Mouse (Mus musculus) cerebellum, postnatal 25 days (tissue): ENCODE data around the gene Slc2a6.

Experiments used
- DNase-seq, 2 experiments: peaks; one replicate each; pipeline ENCODE4 v3.0.0; 2021; ENCODE audit warnings: mixed read lengths in 2 of 2

The Slc2a6 gene

DNA sequence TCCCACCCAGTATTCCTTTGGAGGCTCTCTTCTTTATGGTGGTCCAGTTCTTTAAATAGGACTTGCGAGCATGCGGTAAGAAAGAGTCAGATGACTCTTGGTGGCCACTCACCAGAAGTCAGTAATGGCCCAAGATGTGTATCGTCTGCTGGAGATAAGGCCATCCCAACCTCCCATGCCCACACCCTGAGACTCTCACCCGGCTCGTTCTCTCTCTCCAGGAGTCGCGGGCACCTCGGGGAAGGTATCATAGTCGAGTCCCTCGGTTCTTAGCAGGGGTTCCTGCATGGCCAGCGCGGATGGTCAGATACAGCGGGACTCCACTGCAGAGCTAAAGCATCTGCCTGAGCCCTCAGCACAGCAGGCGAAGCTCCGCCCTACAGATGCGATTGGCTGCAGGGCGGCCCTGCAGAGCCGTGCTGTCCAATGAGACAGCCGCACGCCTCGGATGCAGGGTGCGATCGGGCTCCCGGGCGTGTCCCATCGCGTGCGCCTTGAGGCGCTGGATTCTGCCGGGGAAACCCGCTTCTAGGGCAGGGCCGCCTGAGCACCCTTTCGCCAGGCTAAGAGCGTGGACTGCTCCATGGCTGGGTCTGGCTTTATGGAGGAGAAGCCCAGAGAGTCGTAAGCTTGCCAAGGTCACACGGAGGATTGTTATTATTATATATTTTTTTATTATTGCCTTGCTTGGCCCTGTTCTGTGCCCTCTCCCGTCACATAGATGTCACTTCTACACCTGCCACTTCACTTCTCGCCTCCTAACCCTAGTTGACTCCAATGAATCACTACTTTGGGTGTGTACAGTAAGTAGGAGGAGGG, at the start of gene Slc2a6:
Gene Slc2a6, minus strand, starts transcription at position 381 of the 819 bp plus-strand sequence.
- DNase-seq = peak; percentile 93 to 96

GRCm38 (mm10) chr2:27075485-27075884, 47.7 kb upstream of the Slc2a6 start:
- peak; percentile 58 to 76 for DNase-seq

DNA sequence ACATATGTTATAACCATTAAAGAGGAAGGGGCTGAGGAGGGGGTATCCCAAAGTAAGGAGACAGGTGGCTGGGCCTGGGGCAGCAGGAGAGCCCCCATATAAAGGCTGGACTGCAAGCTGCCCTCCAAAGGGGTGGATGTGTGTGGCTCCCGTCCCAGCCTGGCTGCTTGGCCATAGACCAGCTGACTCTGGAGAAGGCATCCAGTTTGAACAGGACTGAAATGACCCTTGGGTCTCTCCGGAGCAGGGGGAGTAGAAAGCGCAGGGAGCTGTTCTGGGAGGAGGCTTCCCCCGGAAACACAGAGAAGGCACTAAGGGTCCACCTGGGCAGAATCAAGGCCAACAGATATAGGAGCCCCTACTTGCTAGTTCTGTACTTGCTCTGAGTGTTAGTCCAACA, 47.0 kb upstream of the Slc2a6 start:
- no peak for DNase-seq

DNA sequence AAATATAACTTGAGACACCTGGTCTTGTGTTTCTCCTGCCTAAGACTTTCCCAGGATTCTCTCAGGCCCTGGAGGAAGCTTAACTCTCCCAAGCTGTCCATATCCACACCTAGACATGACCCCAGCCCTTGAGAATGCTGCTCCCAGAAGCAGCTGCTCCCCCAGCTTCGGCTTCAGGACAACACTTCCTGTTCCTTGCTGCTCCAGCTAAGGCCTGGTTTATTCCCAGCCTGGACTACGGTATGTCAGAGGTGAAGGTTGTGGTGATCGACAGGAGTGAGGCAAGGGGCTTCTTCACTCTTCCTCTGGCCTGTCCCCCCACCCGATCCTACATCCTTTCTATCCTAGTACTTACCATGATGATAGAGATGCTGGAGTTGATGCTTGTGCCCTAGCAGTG, 45.6 kb upstream of the Slc2a6 start:
- DNase-seq = no peak

- DNase-seq = no peak
Measured at GRCm38 (mm10) chr2:27071978-27072377, 44.2 kb upstream of the Slc2a6 start, which contains the start of gene Mymk. Gene Mymk (minus strand): TSS chr2:27072179.

- DNase-seq = peak in 1 of 2 experiments; percentile 52
Measured at GRCm38 (mm10) chr2:27071137-27071536, 43.3 kb upstream of the Slc2a6 start.

DNA sequence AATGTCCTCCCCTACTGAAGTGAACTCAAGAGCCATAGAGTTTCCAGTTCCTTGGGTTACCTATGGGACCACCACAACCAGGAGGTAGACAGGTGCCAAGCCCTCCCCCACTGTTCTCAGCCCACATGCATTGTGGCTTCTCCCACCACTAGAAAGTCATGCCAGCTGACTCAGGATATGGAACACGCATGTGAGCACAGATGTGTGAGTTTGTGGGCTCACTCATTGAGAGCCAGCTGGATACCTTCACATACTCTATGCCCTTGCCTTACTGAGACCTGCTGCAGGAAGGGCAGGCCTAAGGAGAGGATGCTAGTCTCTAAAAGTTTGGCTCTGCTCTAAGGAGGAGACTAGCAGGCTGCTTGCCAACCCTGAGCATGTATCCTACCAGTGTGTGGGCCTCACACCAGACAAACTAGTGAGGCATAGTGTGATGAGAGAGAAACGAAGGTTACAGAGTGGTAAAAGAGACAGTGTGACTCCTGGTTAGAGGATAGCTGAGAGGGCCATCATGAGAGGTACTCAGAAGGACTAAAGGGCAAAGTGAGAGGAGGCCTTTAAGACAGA, 42.5 kb upstream of the Slc2a6 start:
- no peak for DNase-seq

GRCm38 (mm10) chr2:27069646-27070045, 41.8 kb upstream of the Slc2a6 start:
- DNase-seq = no peak

DNA sequence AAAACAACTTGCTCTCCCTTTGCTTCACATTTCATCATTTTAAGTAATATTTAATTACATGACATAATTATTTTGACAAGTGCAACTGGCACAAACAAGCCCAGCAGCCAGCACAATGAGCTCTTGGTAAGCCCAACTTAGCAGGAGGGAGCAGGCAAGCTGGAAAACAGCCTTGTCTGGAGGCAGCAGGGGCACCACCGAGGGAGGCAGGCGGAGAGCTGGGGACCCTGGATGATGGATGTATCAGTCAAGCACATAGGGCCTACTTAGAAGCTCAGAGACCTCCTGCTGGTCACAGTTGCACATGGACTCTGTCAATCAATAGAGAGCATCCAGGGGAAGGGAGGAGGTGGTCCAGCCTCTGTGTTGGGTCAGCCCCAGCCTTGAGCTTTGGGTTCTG, 40.2 kb upstream of the Slc2a6 start:
- no peak for DNase-seq

DNA sequence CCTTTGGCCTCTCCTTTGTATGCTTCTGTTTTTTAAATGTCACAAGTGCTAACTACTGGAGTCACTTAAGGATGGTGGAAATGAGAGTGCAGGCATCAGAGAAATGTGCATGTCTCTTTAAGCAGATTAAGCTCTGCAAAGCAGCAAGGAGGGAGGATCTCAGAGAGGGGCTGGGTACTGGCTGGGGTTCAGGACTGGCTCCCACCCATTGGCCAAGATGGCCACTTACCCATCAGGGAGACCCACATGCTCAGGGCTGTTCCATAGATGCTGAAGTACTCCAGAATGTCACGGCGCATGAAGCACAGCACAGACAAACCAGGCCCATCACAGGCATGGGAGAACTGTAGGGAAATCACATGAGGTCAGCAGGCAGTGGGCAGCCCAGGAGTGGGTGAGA, 39.3 kb upstream of the Slc2a6 start:
- no peak for DNase-seq

GRCm38 (mm10) chr2:27059187-27059586, 31.4 kb upstream of the Slc2a6 start:
- DNase-seq = no peak

DNA sequence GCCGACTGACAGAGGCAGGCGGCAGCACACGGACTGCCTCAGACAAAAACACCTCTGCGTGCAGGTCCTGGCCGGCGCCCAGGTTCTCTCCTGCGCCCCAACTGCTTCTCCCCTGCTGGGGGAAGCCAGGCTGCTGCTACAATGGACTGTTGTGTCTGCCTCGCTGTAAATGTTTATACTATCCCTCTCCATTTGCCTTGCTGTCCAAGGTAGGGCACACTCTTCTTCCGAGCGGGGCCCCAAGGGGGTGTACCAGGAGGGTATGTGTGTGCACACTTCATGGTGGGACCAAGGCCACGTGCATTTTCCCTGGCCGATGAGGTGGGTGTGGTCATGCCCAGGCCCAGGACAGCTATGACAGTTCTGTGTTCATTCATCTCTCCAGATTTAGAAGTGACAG, 31.0 kb upstream of the Slc2a6 start:
- DNase-seq = peak in 1 of 2 experiments; percentile 51

DNA sequence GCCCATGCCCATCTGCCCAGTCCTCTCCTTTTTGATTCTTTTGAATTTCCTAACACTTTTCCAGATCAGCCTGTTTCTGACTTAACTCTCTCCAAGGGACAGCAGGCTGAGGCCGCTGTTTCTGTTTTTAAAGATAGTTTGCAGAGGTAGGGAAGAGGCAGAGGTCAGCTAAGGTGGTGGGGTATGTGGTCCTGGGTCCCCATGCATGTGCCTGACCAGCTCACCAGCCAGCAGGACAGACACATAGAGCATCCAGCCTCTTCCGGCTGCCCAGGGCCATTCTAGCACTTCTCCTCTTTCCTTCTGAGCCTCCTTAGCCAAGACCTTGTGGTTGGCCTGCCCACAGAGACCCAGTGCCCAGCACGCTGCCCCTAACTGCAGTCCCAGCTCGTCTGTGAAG, 30.5 kb upstream of the Slc2a6 start:
- no peak for DNase-seq

- DNase-seq = no peak
Measured at GRCm38 (mm10) chr2:27049408-27049807, 21.6 kb upstream of the Slc2a6 start.

- no peak for DNase-seq
Measured at GRCm38 (mm10) chr2:27045979-27046770, 18.4 kb upstream of the Slc2a6 start.

GRCm38 (mm10) chr2:27044641-27045040, 16.8 kb upstream of the Slc2a6 start:
- DNase-seq = no peak

- no peak for DNase-seq
Measured at GRCm38 (mm10) chr2:27044166-27044565, 16.4 kb upstream of the Slc2a6 start.

GRCm38 (mm10) chr2:27043461-27043860, 15.7 kb upstream of the Slc2a6 start:
- DNase-seq = peak; percentile 85 to 93

GRCm38 (mm10) chr2:27042131-27042844, 14.5 kb upstream of the Slc2a6 start:
- DNase-seq = no peak

DNA sequence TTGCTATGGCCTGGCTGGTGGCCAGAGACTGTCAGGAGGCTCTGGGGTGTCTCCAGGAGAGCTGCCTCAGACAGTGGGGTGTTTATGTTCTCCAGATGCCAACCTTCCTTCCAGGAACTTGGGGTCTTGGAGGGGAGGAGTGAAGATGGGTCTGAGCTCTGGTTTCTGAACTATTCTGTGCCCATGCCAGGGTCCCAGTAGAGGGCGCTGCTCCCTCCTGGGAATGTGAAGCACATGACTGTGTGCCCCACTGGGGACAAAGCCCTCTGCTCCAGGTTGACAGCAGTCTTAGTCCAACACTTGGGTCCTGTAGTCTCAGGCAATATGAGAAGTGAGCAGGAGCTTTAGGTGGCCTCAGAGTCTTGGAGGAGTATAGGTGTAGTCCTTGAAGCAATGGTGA, 11.5 kb upstream of the Slc2a6 start:
- DNase-seq = peak; percentile 34 to 53

DNA sequence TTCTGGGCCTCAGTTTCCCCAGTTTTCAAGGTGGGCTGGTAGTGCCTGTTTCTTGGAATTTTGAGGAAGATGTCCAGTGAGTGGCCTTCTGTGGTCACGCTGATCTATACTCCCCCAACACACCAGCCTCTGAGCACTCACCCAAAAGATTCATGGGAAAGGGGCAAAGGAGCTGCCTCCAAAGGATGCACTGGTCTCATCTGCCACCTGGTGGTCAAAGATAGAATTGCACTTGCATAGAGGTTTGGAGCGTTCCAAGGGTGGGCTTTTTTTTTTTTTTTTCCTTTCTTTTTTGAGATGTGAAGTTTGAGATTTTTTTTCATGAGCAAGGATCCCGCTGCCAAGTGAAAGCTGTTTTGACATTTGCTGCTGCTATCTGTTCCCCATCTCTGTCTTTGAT, 10.8 kb upstream of the Slc2a6 start:
- peak; percentile 65 to 86 for DNase-seq

GRCm38 (mm10) chr2:27037008-27037407, 9.2 kb upstream of the Slc2a6 start:
- DNase-seq = no peak

DNA sequence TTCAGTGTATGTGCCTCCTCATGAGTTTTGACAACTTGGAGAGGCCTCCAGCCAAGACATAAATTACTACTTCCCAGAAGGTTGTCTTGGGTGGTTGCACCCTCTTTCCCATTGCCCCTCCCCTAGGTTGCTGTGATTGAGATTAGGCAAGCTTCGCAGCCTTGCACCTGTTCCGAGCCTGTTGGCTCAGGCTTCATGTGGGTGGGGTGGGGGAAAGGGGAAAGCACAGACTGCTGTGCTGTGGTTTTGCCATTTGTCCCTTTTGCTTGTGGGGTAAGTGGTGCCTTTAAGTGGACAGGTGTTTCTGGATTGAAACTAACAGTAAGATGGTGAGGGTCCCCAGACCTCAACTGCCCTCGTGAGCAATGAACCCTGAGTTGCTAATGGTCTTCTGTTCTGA, 8.2 kb upstream of the Slc2a6 start:
- no peak for DNase-seq
